ENCODE assay signal across 9 mouse cellular contexts in the genomic region with DNA sequence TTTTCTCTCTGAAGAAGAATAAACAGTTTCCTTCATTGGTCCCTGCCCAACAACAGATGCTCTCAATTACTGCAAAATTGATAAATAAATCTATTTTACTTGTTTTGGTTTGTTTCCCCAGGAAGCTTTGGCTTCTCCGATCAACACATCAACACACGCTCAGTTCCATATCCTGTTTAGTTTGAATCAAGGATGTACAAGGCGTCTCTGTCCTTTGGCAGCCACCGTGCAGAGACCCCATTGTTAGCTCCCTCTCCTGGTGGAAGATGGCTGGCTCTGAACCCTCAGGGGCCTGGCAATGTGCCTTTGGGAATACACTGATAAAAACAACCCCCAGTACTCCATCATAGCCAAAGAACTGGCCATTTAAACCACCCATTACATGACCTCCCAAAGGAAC. TPM values are rescaled to one million over a fixed set of nuclear protein-coding genes. Genes with fewer than 3 reads are reported as not detected.
DNase-seq lines count a peak whose midpoint lies in the region; TF ChIP-seq lines count a peak whose summit lies in the region.
"Had no signal": no experiment of that assay in that cellular context is flagged by ENCODE, and none has a peak within 500 bp of the region (broad histone marks: within the 10 kb centered on the region; RNA-seq: fewer than 3 reads in every experiment).

No protein-coding gene starts in this region.

- peak overlapping the region; percentile 35 for H3K27ac ChIP-seq in gastrocnemius, adult 2 months
- H3K27ac ChIP-seq in layer of hippocampus, adult 2 months = peak overlapping the region; percentile 91
- H3K27ac ChIP-seq: liver, embryonic 14.5 days had no signal

- intact Hi-C loops in gastrocnemius, adult 2 months (cut with DNase I) = no loop called here

- TF ChIP-seq CTCF in gastrocnemius, adult 2 months (IDR thresholded peaks at IDR 0.05) = no peak
- TF ChIP-seq CTCF in layer of hippocampus, adult 2 months (conservative IDR thresholded peaks at IDR 0.05) = peak; percentile 50

- no peak overlapping the region for H3K4me3 ChIP-seq in gastrocnemius, adult 2 months
- no peak overlapping the region for H3K4me3 ChIP-seq in layer of hippocampus, adult 2 months

- no peak for DNase-seq in gastrocnemius, adult 2 months
- DNase-seq in gastrocnemius, adult 8-10 months (ENCODE audit: low spot score in 2 of 2) = no peak
- no peak for DNase-seq in layer of hippocampus, adult 2 months (ENCODE audit: low spot score in 2 of 2)
- DNase-seq in layer of hippocampus, adult 18-20 months (ENCODE audit: low spot score in 2 of 2) = no peak
- peak; percentile 56 for DNase-seq in embryo, embryonic 9.5 days (ENCODE audit: extremely low spot score)
- peak; percentile 54 for DNase-seq in lung, postnatal 14 days
- DNase-seq in thymus, postnatal 0 days (ENCODE audit: low spot score) = no peak

RNA-seq across cellular contexts. Expression of a gene that starts 42.0 kb away (rescaled TPM):
- total RNA-seq in gastrocnemius, adult 2 months (2021) = under 1 TPM; 0.31 to 0.86 TPM
- total RNA-seq in gastrocnemius, adult 8-10 months (2022) = 1 to 10 TPM in 1 of 4 experiments, under 1 TPM in 3; 0.53 to 1.3 (median 0.60) TPM
- total RNA-seq in layer of hippocampus, adult 2 months (2021) = 1 to 10 TPM; 2.0 to 2.8 TPM
- 1 to 10 TPM; 2.9 to 3.9 TPM for total RNA-seq in layer of hippocampus, adult 18-20 months (2021)
- 0.50 and 0.64 TPM in 2 replicates for polyA plus RNA-seq in thymus, postnatal 0 days (2015; fragmentation: Nextera tagmentation; extraction: Ambion mirVana)
- total RNA-seq: common myeloid progenitor, adult 5-6 weeks had no signal

Comparison
In these comparisons a context has a peak if more than half of its experiments do, and no peak if none do; other contexts are left out.
1. DNase-seq: peak in embryo, embryonic 9.5 days (single experiment) and lung, postnatal 14 days (single experiment); none in gastrocnemius, adult 2 months (single experiment), gastrocnemius, adult 8-10 months (0 of 2), layer of hippocampus, adult 2 months (0 of 2), layer of hippocampus, adult 18-20 months (0 of 2) and thymus, postnatal 0 days (single experiment).